Mouse (Mus musculus): Measurements from ENCODE around the gene Scamp3.

- no peak for TF ChIP-seq GATA1 (IDR thresholded peaks at IDR 0.05; ENCODE audit: borderline replicate concordance, low read length)
- TF ChIP-seq FLI1 (IDR thresholded peaks at IDR 0.05; ENCODE audit: low read length), result no peak
Observed at GRCm38 (mm10) chr3:89136365-89136764, 40.9 kb upstream of the Scamp3 start.
